ENCODE assay signal across 14 mouse cellular contexts in the genomic region with DNA sequence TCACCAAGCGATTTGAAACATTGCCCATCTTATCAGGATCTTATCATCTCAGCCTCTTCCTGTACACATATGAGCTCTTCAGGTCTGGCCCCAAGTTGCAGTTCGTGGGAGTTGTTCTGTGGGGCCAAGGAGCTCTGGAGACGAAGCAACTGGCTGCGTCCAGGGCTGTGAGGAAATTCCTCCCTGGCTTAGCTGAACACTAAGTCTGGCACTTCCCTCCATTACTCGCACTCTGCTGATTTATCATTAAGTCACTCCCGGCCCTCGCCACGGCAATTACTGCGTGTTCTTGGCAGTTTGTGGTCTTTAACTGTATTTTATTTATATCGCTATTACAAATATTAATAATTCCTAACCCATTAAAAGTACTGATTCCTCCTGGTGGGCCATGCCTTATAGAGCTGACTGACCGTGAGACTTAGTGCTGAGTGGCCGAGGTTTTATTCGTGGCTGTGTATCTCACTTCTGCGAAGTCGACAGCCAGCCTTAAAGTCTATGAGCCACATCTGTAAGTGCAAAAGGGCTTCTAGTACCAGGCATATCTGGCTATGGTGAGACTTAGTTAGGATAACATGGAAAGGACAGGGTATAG. TPM values are rescaled to one million over a fixed set of nuclear protein-coding genes. Genes with fewer than 3 reads are reported as not detected.
A peak's percentile ranks its signal among the peaks of the same experiment; 100 is the strongest.
DNase-seq lines count a peak whose midpoint lies in the region; TF ChIP-seq lines count a peak whose summit lies in the region.
"Had no signal": no experiment of that assay in that cellular context is flagged by ENCODE, and none has a peak within 500 bp of the region (broad histone marks: within the 10 kb centered on the region; RNA-seq: fewer than 3 reads in every experiment).

No protein-coding gene starts in this region.

- no peak for TF ChIP-seq POLR2A in thymus, adult 2 months (IDR thresholded peaks at IDR 0.05; ENCODE audit: control insufficient read depth, extremely low read depth, insufficient read depth, low read length, poor library complexity)

- no peak overlapping the region for H3K4me3 ChIP-seq in thymus, adult 2 months (ENCODE audit: control insufficient read depth, insufficient read depth, low read length)
- no peak overlapping the region for H3K4me3 ChIP-seq in hindbrain, embryonic 10.5 days
- H3K4me3 ChIP-seq: embryonic facial prominence, embryonic 13.5 days; forebrain, embryonic 15.5 days; midbrain, embryonic 13.5 days had no signal

- H3K4me1 ChIP-seq in thymus, adult 2 months (replicated peaks; ENCODE audit: control insufficient read depth, insufficient read depth, low read length): no peaks in the 10 kb centered on the region; the same call in 1 of the 2 replicates
- no peaks in the 10 kb centered on the region for H3K4me1 ChIP-seq in hindbrain, embryonic 10.5 days (replicated peaks)
- H3K4me1 ChIP-seq: embryonic facial prominence, embryonic 13.5 days; forebrain, embryonic 15.5 days; midbrain, embryonic 13.5 days had no signal

- H3K36me3 ChIP-seq in thymus, adult 2 months (ENCODE audit: control insufficient read depth, insufficient read depth, low read length): peaks cover 7% of the 10 kb centered on the region; the same call in 1 of the 2 replicates
- H3K36me3 ChIP-seq in hindbrain, embryonic 10.5 days: peaks cover 39% of the 10 kb centered on the region
- H3K36me3 ChIP-seq: forebrain, embryonic 15.5 days had no signal

- intact Hi-C loops in heart, postnatal 25 days (cut with DNase I): no loop called here

- 88% methylated on average over 15 of the region's 15 CpGs for WGBS in thymus, adult 2 months
- WGBS in hindbrain, embryonic 10.5 days: 93% methylated on average over 15 of the region's 15 CpGs

- no peak for TF ChIP-seq CTCF in thymus, adult 2 months (IDR thresholded peaks at IDR 0.05; ENCODE audit: borderline replicate concordance, control insufficient read depth, extremely low read depth, insufficient read depth, low read length, poor library complexity)

- DNase-seq in kidney, postnatal 10 days: peak; percentile 35
- DNase-seq in kidney, postnatal 14 days: no peak
- peak; percentile 18 for DNase-seq in gastrocnemius, postnatal 10 days
- DNase-seq in heart, postnatal 25 days (ENCODE audit: low spot score): peak; percentile 54
- peak; percentile 70 for DNase-seq in lung, postnatal 36 days
- no peak for DNase-seq in left cerebral cortex, adult 8-10 months (ENCODE audit: low spot score in 2 of 2)
- no peak for DNase-seq in thymus, adult 2 months
- DNase-seq in hindbrain, embryonic 10.5 days (ENCODE audit: low spot score): no peak
- DNase-seq: cerebellum, adult 9-11 months; liver had no signal

- H3K27ac ChIP-seq in thymus, adult 2 months (ENCODE audit: control insufficient read depth, insufficient read depth, low read length): no peak overlapping the region
- H3K27ac ChIP-seq in hindbrain, embryonic 10.5 days: no peak overlapping the region
- H3K27ac ChIP-seq: embryonic facial prominence, embryonic 13.5 days; forebrain, embryonic 15.5 days; hindbrain, postnatal 0 days; midbrain, embryonic 13.5 days had no signal

- no peaks in the 10 kb centered on the region for H3K9me3 ChIP-seq in hindbrain, embryonic 10.5 days
- H3K9me3 ChIP-seq: embryonic facial prominence, embryonic 13.5 days; forebrain, embryonic 15.5 days; midbrain, embryonic 13.5 days had no signal

- no peaks in the 10 kb centered on the region for H3K27me3 ChIP-seq in thymus, adult 2 months (ENCODE audit: control insufficient read depth, insufficient read depth, low read length)
- no peaks in the 10 kb centered on the region for H3K27me3 ChIP-seq in hindbrain, embryonic 10.5 days (ENCODE audit: insufficient read depth, poor library complexity, severe bottlenecking)
- H3K27me3 ChIP-seq: embryonic facial prominence, embryonic 13.5 days; forebrain, embryonic 15.5 days; midbrain, embryonic 13.5 days had no signal

RNA-seq across cellular contexts. Expression of a gene that starts 56.0 kb away (rescaled TPM):
- total RNA-seq in gastrocnemius, postnatal 10 days (2021): 1 to 10 TPM; 4.7 to 4.8 TPM
- 1 to 10 TPM in 1 of 2 experiments, under 1 TPM in 1; 0.75 to 1.7 TPM for total RNA-seq in heart, postnatal 25 days (2021)
- total RNA-seq in left cerebral cortex, adult 8-10 months (2022): 10 to 100 TPM; 10.7 to 14.4 (median 12.5) TPM
- polyA plus RNA-seq in thymus, adult 2 months (2012; rRNA removed): 8.7 and 12.3 TPM in 2 replicates
- polyA plus RNA-seq in hindbrain, embryonic 10.5 days (2016; fragmentation: Nextera tagmentation; extraction: Ambion mirVana): 14.0 and 22.9 TPM in 2 replicates

Comparison
In these comparisons a context has a peak if more than half of its experiments do, and no peak if none do; other contexts are left out.
1. DNase-seq: peak in kidney, postnatal 10 days (single experiment), gastrocnemius, postnatal 10 days (single experiment), heart, postnatal 25 days (single experiment) and lung, postnatal 36 days (single experiment); none in kidney, postnatal 14 days (single experiment), left cerebral cortex, adult 8-10 months (0 of 2), thymus, adult 2 months (single experiment) and hindbrain, embryonic 10.5 days (single experiment).